Mouse (Mus musculus) C2C12 (cell line): ENCODE measurements around the gene Bank1.

ENCODE experiments used
- CTCF ChIP-seq: IDR thresholded peaks from one replicate; pipeline ENCODE4 v1.5.1; 2011; ENCODE audit not compliant: control insufficient read depth, insufficient read depth, insufficient read length
- FOSL1 ChIP-seq: IDR thresholded peaks from one replicate; pipeline ENCODE4 v1.8.0; 2011; ENCODE audit warnings: mild to moderate bottlenecking, low read length; ENCODE audit not compliant: poor library complexity, insufficient read depth, severe bottlenecking
- MAX ChIP-seq: IDR thresholded peaks from one replicate; pipeline ENCODE4 v1.6.1; 2011; ENCODE audit warnings: mild to moderate bottlenecking, control low read depth
- MYOG ChIP-seq: IDR thresholded peaks from one replicate; pipeline ENCODE4 v1.6.1; 2011; ENCODE audit not compliant: control insufficient read depth, insufficient read length; ENCODE audit errors: extremely low read depth

DNA sequence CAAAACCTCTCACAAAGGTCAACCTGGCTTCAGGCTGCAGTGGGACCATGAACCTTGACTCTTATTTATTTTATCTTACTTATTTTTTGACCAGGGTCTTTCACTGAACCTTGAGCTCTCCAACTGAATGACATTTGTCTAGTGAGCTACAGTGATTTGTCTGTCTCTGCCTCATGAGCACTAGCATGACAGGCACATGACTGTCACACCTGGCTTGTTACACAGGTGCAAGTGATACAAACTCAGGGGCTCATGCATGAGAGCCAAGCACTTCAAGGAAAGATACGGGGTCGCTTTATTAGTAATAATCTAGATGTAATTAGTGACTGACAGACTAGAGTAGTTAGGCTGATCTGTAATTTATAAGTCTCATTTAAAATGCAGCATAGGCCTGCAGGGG, 16.0 kb upstream of the Bank1 start:
- TF ChIP-seq CTCF (no peak), MYOG (no peak), MAX (no peak), FOSL1 (no peak)
